12 mouse cellular contexts compared by ENCODE assay signal in the genomic region with DNA sequence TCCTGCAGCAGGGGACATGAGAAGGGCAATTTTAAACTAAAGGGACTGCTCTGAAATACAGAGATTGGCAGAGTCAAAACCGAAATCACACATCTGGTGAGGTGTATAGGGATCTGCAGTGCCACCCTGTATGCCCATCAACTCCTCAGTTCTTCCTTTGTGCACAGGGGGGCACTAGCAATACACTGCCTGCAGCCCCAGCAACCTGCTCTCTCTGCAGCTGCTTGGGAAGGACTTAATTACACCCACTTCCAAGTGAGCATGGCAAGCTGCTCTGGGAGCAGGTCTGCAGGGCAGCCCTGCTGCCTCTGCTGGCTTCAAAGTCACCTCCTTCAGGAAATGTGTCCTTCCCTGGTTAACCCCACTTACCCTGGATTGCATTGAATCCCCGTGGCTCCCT.
A peak's percentile ranks its signal among the peaks of the same experiment; 100 is the strongest.
DNase-seq lines count a peak whose midpoint lies in the region; ATAC-seq and TF ChIP-seq lines count a peak whose summit lies in the region.
"Had no signal": no experiment of that assay in that cellular context is flagged by ENCODE, and none has a peak within 500 bp of the region (broad histone marks: within the 10 kb centered on the region; RNA-seq: fewer than 3 reads in every experiment).

No protein-coding gene starts in this region.

- no peak overlapping the region for H3K4me3 ChIP-seq in left cerebral cortex, adult 2 months
- H3K4me3 ChIP-seq in liver, embryonic 11.5 days (ENCODE audit: low read depth, low read length) = no peak overlapping the region
- H3K4me3 ChIP-seq: limb, embryonic 15.5 days had no signal

- H3K4me2 ChIP-seq in liver, embryonic 11.5 days = no peak overlapping the region
- H3K4me2 ChIP-seq: limb, embryonic 15.5 days had no signal

- 48% methylated on average over 2 of the region's 2 CpGs for WGBS in liver, embryonic 11.5 days

- TF ChIP-seq CTCF in left cerebral cortex, adult 2 months (IDR thresholded peaks at IDR 0.05) = peak; percentile 54

- H3K27me3 ChIP-seq in liver, embryonic 11.5 days (replicated peaks; ENCODE audit: control insufficient read depth, insufficient read depth, low read length) = no peaks in the 10 kb centered on the region
- H3K27me3 ChIP-seq: limb, embryonic 15.5 days had no signal

- H3K4me1 ChIP-seq in liver, embryonic 11.5 days (replicated peaks; ENCODE audit: control insufficient read depth, insufficient read depth, low read length) = no peaks in the 10 kb centered on the region
- H3K4me1 ChIP-seq: limb, embryonic 15.5 days had no signal

- H3K9ac ChIP-seq in liver, embryonic 11.5 days (ENCODE audit: low read depth, low read length) = no peak overlapping the region
- H3K9ac ChIP-seq: limb, embryonic 15.5 days had no signal

- H3K9me3 ChIP-seq in liver, embryonic 11.5 days (ENCODE audit: control insufficient read depth, low read length) = no peaks in the 10 kb centered on the region
- H3K9me3 ChIP-seq: limb, embryonic 15.5 days had no signal

- no peaks in the 10 kb centered on the region for H3K36me3 ChIP-seq in liver, embryonic 11.5 days (ENCODE audit: control insufficient read depth, insufficient read depth, low read length)
- H3K36me3 ChIP-seq: limb, embryonic 15.5 days had no signal

- no peak overlapping the region for H3K27ac ChIP-seq in left cerebral cortex, adult 2 months
- no peak overlapping the region for H3K27ac ChIP-seq in liver, embryonic 11.5 days (ENCODE audit: low read depth, low read length)
- H3K27ac ChIP-seq: limb, embryonic 15.5 days; macrophage had no signal

- DNase-seq in heart, postnatal 4 days = peak; percentile 4
- DNase-seq in heart, adult 8-10 months (ENCODE audit: low spot score) = no peak
- DNase-seq in 3T3-L1 (ENCODE audit: low read depth, low spot score) = peak; percentile 18
- peak; percentile 18 for DNase-seq in cerebellum, adult 9-10 months
- DNase-seq in left cerebral cortex, adult 2 months (ENCODE audit: extremely low spot score in 1 of 2, low spot score in 2 of 2) = peak; percentile 23 to 26
- no peak for DNase-seq in adrenal gland, postnatal 14 days
- no peak for DNase-seq in liver, embryonic 11.5 days (ENCODE audit: low spot score)
- no peak for DNase-seq in yolk sac, embryonic 10.5 days (ENCODE audit: low spot score)
- DNase-seq: gastrocnemius, postnatal 14 days; kidney, postnatal 25 days had no signal

- ATAC-seq in liver, embryonic 11.5 days (replicated peaks; ENCODE audit: low FRiP score) = no peak

- intact Hi-C loops in left cerebral cortex, adult 2 months (cut with DNase I) = loop anchor here (10.0 kb wide), 2 partner anchors 533 to 707 kb away; no protein-coding TSS in a partner anchor

Comparison
In these comparisons a context has a peak if more than half of its experiments do, and no peak if none do; other contexts are left out.
1. DNase-seq: peak in heart, postnatal 4 days (single experiment), 3T3-L1 (single experiment), cerebellum, adult 9-10 months (single experiment) and left cerebral cortex, adult 2 months (2 of 2); none in heart, adult 8-10 months (single experiment), adrenal gland, postnatal 14 days (single experiment), liver, embryonic 11.5 days (single experiment) and yolk sac, embryonic 10.5 days (single experiment).